Comparison of ENCODE assay signal across 9 mouse cellular contexts in the genomic region with DNA sequence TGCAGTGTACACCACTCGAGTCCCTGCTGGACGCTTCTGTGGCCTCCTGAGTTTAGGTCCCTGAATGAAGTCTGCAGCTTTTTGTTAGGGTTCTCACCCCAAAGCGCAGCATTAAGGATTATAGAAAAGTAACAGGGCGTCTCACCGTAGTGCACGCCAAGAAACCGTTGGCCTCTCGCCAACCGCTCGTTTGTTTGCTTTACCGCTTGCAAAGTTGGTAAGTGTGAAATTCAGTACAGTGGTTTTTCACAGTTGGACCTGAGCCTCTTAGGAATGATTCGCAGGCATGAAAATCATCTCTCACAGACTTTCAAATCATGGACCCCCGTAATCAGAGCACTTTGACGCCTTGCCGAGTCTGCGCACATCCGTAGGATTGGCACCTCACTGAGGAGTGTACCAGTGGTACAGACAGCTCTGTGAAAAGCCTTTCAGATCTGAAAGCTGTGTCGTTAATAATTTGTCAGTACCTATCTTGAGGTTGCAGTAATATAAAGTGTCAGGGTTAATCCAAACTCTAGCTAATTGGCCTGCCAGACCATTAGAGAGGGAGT.
DNase-seq lines count a peak whose midpoint lies in the region; ATAC-seq and TF ChIP-seq lines count a peak whose summit lies in the region.
"Had no signal": no experiment of that assay in that cellular context is flagged by ENCODE, and none has a peak within 500 bp of the region (broad histone marks: within the 10 kb centered on the region; RNA-seq: fewer than 3 reads in every experiment).

No protein-coding gene starts in this region.

- H3K36me3 ChIP-seq in lung, embryonic 15.5 days: peaks cover 11% of the 10 kb centered on the region
- peaks cover 20% of the 10 kb centered on the region for H3K36me3 ChIP-seq in stomach, postnatal 0 days (ENCODE audit: control insufficient read depth, insufficient read depth, low read length)

- peak; percentile 3 for DNase-seq in gastrocnemius, postnatal 25 days
- DNase-seq in gastrocnemius, postnatal 4 days (ENCODE audit: low spot score in 2 of 2): no peak
- DNase-seq in urinary bladder, postnatal 25 days (ENCODE audit: low spot score): peak; percentile 26
- no peak for DNase-seq in urinary bladder, postnatal 10 days (ENCODE audit: low spot score)
- DNase-seq in stomach, postnatal 0 days (ENCODE audit: low spot score): peak; percentile 51
- DNase-seq in spleen, postnatal 10 days (ENCODE audit: low spot score in 2 of 2): no peak
- no peak for DNase-seq in embryo, embryonic 9.5 days (ENCODE audit: extremely low spot score)

- H3K9ac ChIP-seq in lung, embryonic 15.5 days: no peak overlapping the region
- no peak overlapping the region for H3K9ac ChIP-seq in stomach, postnatal 0 days (ENCODE audit: low read length)

- TF ChIP-seq EP300 in stomach, postnatal 0 days (optimal IDR thresholded peaks at IDR 0.05): no peak

- no peak for TF ChIP-seq CTCF in stomach, postnatal 0 days (IDR thresholded peaks at IDR 0.05; ENCODE audit: low read depth)

- peak overlapping the region; percentile 30 for H3K4me2 ChIP-seq in lung, embryonic 15.5 days
- H3K4me2 ChIP-seq in stomach, postnatal 0 days (replicated peaks; ENCODE audit: low read depth): no peak overlapping the region

- H3K4me3 ChIP-seq in lung, embryonic 15.5 days: no peak overlapping the region
- no peak overlapping the region for H3K4me3 ChIP-seq in stomach, postnatal 0 days (ENCODE audit: low read depth, low read length)
- H3K4me3 ChIP-seq: neural tube, embryonic 13.5 days had no signal

- peak; percentile 65; the same call in 1 of the 2 replicates for ATAC-seq in lung, embryonic 15.5 days (ENCODE audit: borderline replicate concordance, extremely low read depth, low FRiP score, low TSS enrichment)
- ATAC-seq in stomach, postnatal 0 days (ENCODE audit: low FRiP score, low TSS enrichment): no peak

- H3K27ac ChIP-seq in lung, embryonic 15.5 days: peak overlapping the region; percentile 29; the same call in 1 of the 2 replicates
- no peak overlapping the region for H3K27ac ChIP-seq in stomach, postnatal 0 days (replicated peaks)
- H3K27ac ChIP-seq: neural tube, embryonic 13.5 days had no signal

- H3K27me3 ChIP-seq in lung, embryonic 15.5 days: no peaks in the 10 kb centered on the region
- H3K27me3 ChIP-seq in stomach, postnatal 0 days (ENCODE audit: control insufficient read depth, insufficient read depth, low read length): no peaks in the 10 kb centered on the region
- H3K27me3 ChIP-seq: neural tube, embryonic 13.5 days had no signal

- 51% methylated on average over 18 of the region's 18 CpGs for WGBS in lung, embryonic 15.5 days
- WGBS in stomach, postnatal 0 days: 43% methylated on average over 18 of the region's 18 CpGs

- H3K9me3 ChIP-seq in lung, embryonic 15.5 days: no peaks in the 10 kb centered on the region
- no peaks in the 10 kb centered on the region for H3K9me3 ChIP-seq in stomach, postnatal 0 days (ENCODE audit: control insufficient read depth, low read length)
- H3K9me3 ChIP-seq: neural tube, embryonic 13.5 days had no signal

- H3K4me1 ChIP-seq in lung, embryonic 15.5 days: peaks cover 22% of the 10 kb centered on the region
- no peaks in the 10 kb centered on the region for H3K4me1 ChIP-seq in stomach, postnatal 0 days (replicated peaks; ENCODE audit: control insufficient read depth, insufficient read depth)

Comparison
In these comparisons a context has a peak if more than half of its experiments do, and no peak if none do; other contexts are left out.
1. DNase-seq: peak in gastrocnemius, postnatal 25 days (single experiment), urinary bladder, postnatal 25 days (single experiment) and stomach, postnatal 0 days (single experiment); none in gastrocnemius, postnatal 4 days (0 of 2), urinary bladder, postnatal 10 days (single experiment), spleen, postnatal 10 days (0 of 2) and embryo, embryonic 9.5 days (single experiment).